Mouse (Mus musculus) heart, adult 18-20 months (tissue): Measurements from ENCODE around the gene Kcnh1. TPM values are rescaled to one million over a fixed set of nuclear protein-coding genes. Genes with fewer than 3 reads are reported as not detected.

Experiments
- DNase-seq, 2 experiments: peaks; one replicate each; pipeline ENCODE4 v3.0.0; 2021 to 2022; ENCODE audit warnings: mixed read lengths in 1 of 2
- long read RNA-seq, 2 experiments: library from polyadenylated mRNA; stranded (forward); transcript quantifications; one replicate each; pipeline ENCODE4 v2.0.0; 2021
- total RNA-seq, 2 experiments: library from RNA; stranded (reverse); gene quantifications; 2 replicates each; pipeline ENCODE4 v1.2.3; 2021

Kcnh1 gene
- total RNA-seq = under 1 TPM; 0.15 TPM
- long read RNA-seq, experiment 1 = 0 reads
- long read RNA-seq, experiment 2 = 0 reads

- DNase-seq = peak; percentile 84 to 86
These were observed at the start of gene Kcnh1 for GRCm38 (mm10) chr1:192190508-192191321. Gene Kcnh1, plus strand, starts transcription at chr1:192190774.

GRCm38 (mm10) chr1:192151179-192151578 lies 39.4 kb upstream of the Kcnh1 start:
- no peak for DNase-seq

GRCm38 (mm10) chr1:192171477-192171876 lies 19.1 kb upstream of the Kcnh1 start:
- no peak for DNase-seq

GRCm38 (mm10) chr1:192179877-192180276 lies 10.7 kb upstream of the Kcnh1 start:
- no peak for DNase-seq

GRCm38 (mm10) chr1:192181696-192182257 lies 8.8 kb upstream of the Kcnh1 start:
- no peak for DNase-seq

GRCm38 (mm10) chr1:192189056-192189455 lies 1.5 kb upstream of the Kcnh1 start:
- DNase-seq = peak; percentile 13 to 57

- DNase-seq = no peak
These were observed 803 bp upstream of the Kcnh1 start for GRCm38 (mm10) chr1:192189771-192190170.

- peak in 1 of 2 experiments; percentile 7 for DNase-seq
These were observed 707 bp downstream of the Kcnh1 start for GRCm38 (mm10) chr1:192191322-192191639.

- DNase-seq = no peak
These were observed 1.3 kb downstream of the Kcnh1 start for GRCm38 (mm10) chr1:192191859-192192258.

GRCm38 (mm10) chr1:192192710-192193109 lies 2.1 kb downstream of the Kcnh1 start:
- no peak for DNase-seq

GRCm38 (mm10) chr1:192193656-192194055 lies 3.1 kb downstream of the Kcnh1 start:
- peak; percentile 7 to 14 for DNase-seq

- peak; percentile 5 to 7 for DNase-seq
These were observed 6.9 kb downstream of the Kcnh1 start for GRCm38 (mm10) chr1:192197495-192197894.

- DNase-seq = no peak
These were observed 12.4 kb downstream of the Kcnh1 start for GRCm38 (mm10) chr1:192202936-192203335.

- no peak for DNase-seq
These were observed 17.4 kb downstream of the Kcnh1 start for GRCm38 (mm10) chr1:192207956-192208355.

- DNase-seq = no peak
These were observed 21.9 kb downstream of the Kcnh1 start for GRCm38 (mm10) chr1:192212448-192212847.

GRCm38 (mm10) chr1:192214666-192215065 lies 24.1 kb downstream of the Kcnh1 start:
- no peak for DNase-seq

GRCm38 (mm10) chr1:192220156-192220555 lies 29.6 kb downstream of the Kcnh1 start:
- DNase-seq = no peak

- no peak for DNase-seq
These were observed 33.6 kb downstream of the Kcnh1 start for GRCm38 (mm10) chr1:192224161-192224560.

GRCm38 (mm10) chr1:192232696-192233095 lies 42.1 kb downstream of the Kcnh1 start:
- DNase-seq = no peak

GRCm38 (mm10) chr1:192246836-192247235 lies 56.3 kb downstream of the Kcnh1 start:
- no peak for DNase-seq

- DNase-seq = no peak
These were observed 68.6 kb downstream of the Kcnh1 start for GRCm38 (mm10) chr1:192259146-192259545.

- DNase-seq = no peak
These were observed 69.0 kb downstream of the Kcnh1 start for GRCm38 (mm10) chr1:192259616-192260015.

- no peak for DNase-seq
These were observed 75.1 kb downstream of the Kcnh1 start for GRCm38 (mm10) chr1:192265704-192266103.

GRCm38 (mm10) chr1:192266956-192267355 lies 76.4 kb downstream of the Kcnh1 start:
- DNase-seq = no peak
